Mouse (Mus musculus) monocyte, adult 5-6 weeks (primary cell): ENCODE measurements around the gene Ifnb1. TPM values are rescaled to one million over a fixed set of nuclear protein-coding genes. Genes with fewer than 3 reads are reported as not detected.
A peak's percentile ranks its signal among the peaks of the same experiment; 100 is the strongest.
"Not testable (repeated sequence)": the region's sequence is repeated elsewhere in the genome, so short reads cannot be mapped to it uniquely, and the experiment has no call there.

ENCODE experiments used
- ATAC-seq: fragments of 153-309, 156-312 bp; replicated peaks from 2 replicates; pipeline ENCODE4 v1.8.0; 2017; ENCODE audit warnings: mild to moderate bottlenecking; ENCODE audit not compliant: low TSS enrichment, insufficient number of reproducible peaks, severe bottlenecking, poor library complexity, low FRiP score
- total RNA-seq: library from RNA; stranded (forward); fragments of 200-1000, 200-491, 200-594 nt; gene quantifications from 3 replicates; pipeline ENCODE4 v1.2.3, GENCODE M21; 2017

The Ifnb1 gene
- not detected in 3 replicates for total RNA-seq

DNA sequence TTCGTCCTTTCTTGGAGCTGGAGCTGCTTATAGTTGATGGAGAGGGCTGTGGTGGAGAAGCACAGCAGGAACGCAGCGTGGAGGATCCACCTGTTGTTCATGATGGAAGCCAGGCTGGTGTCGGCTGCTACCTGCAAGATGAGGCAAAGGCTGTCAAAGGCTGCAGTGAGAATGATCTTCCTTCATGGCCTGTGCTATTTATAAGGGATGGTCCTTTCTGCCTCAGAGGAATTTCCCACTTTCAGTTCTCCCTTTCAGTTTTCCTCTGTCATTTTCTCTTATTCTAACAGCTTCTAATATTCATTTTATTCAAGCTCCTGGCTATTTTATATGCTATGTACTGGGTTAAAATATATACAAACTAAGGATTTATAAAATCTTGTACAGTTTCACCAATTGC lies at the start of gene Ifnb1:
Gene Ifnb1, minus strand, starts transcription at position 101 of the 400 bp plus-strand sequence.
- no peak for ATAC-seq

DNA sequence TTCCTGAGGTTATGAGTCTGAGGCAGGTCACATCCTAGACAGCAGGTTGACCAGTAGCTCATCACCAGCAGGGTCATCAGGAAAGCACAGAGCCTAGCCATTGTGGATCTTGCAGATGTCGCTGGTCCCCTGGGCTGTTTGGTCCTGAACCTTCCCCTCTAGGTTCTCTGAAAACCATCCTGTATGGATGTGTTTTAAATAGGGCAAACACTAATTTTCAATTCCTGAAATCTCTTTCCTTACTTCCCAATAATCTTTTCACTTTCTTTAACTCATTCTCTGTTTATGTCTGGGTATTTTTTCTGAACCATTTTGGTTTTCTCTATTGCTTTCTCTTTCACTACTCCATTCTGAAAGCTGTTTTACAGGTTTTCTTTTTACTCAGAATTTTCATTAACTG lies 49.1 kb upstream of the Ifnb1 start, which contains the start of gene Ifna14:
Gene Ifna14, minus strand, starts transcription at position 101 of the 400 bp plus-strand sequence.
- ATAC-seq: no peak

- no peak for ATAC-seq
Measured at GRCm38 (mm10) chr4:88561791-88562190, 39.2 kb upstream of the Ifnb1 start.

DNA sequence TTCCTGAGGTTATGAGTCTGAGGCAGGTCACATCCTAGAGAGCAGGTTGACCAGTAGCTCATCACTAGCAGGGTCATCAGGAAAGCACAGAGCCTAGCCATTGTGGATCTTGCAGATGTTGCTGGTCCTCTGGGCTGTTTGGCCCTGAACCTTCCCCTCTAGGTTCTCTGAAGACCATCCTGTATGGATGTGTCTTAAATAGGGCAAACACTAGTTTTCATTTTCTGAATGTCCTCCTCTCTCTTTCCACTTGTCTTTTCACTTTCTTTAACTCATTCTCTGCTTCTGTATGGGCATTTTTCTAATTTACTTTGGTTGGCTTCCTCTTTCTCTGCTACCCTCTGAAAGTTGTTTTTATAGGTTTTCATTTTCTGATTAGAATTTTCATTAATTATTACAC lies 35.6 kb upstream of the Ifnb1 start, which contains the start of gene Ifna15:
Gene Ifna15, minus strand, starts transcription at position 101 of the 400 bp plus-strand sequence.
- ATAC-seq: not testable (repeated sequence)

DNA sequence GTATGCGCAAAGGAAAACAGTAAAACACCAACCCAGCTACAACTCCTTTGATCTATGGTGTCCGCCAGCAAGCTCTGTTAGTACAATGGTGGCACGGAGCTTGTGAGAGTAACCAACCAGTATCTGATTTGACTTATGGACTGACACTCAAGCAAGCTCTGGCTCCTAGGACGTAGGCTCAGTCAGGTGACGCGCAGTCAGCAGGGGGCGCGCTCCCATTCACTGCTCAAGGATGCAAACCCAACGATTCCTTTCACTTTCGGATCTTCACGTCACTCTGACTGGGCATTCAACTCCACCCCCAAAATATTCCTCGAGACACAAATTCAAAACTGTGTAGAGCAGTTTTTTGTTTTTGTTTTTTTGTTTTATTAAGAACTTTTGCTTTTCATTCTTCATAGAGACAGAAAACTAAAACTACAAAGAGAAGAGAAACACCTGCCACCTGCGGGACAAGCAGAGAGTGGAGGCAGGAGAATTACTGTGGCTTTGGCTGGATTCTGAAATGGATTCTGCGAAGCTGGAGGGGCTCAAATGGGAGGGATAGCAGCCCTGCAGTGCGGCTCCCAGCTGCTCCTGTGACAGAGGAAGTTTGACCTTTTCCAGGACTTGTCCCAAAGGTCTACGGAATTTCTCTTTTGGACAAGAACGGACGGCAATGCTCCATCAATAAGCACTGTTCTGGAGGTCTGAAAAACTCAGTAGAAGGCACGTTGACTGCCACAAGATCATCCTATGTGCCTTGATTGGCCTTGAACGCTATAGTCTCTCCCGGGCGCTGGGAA lies 27.8 kb upstream of the Ifnb1 start:
- peak; percentile 98 for ATAC-seq

- ATAC-seq: no peak
Measured at GRCm38 (mm10) chr4:88547986-88548385, 25.4 kb upstream of the Ifnb1 start.

DNA sequence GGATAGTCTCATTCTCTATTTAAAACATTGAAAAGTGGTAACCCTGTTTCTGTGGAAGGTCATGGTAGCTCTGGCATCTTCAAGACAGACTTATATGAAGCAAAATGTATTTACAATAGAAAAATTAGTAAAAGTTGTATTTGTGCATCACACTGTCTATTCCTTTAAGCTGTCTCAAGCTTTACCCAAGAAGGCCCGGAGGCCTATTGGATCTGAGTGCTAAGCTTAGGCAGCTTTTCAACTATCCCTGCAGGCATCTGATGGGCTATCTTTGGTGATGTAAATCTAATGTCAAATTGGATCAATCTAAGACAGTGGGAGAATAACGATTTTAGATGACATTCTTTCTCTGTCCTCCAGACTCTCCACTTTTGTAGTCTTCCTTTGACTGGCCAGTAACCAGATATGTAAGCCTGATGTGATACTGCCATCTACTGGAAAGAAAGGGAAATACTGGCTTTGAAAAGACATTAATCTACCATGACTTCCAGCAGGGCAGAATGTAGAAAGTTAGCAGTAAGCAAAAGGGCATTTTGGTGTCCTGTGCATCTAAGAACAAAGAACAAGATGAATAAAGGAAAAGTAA lies 21.2 kb upstream of the Ifnb1 start:
- peak; percentile 88 for ATAC-seq

- ATAC-seq: peak; percentile 95
Measured at GRCm38 (mm10) chr4:88537328-88537727, 14.8 kb upstream of the Ifnb1 start.

DNA sequence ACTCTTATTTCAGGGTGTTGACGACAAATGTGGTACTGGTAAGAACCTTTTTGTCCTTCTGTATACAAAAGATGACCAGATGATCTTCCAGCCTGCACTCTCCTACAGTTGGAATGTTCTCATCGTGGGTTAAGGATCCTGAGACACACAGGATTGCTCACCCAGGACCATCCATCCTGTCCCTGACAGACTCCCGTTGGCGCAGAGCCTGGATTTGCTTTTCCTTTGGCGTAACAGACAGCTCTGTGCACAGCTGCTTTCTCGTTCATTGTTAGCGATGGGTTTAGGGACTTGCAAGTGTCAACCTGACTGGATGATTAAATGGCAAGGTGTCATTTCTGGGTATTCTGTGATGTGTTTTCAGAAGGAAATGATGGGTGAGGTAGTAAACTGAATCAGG lies 14.1 kb upstream of the Ifnb1 start:
- ATAC-seq: 0 out of 2 replicates have a peak, but pooled peaks have one; percentile 7

DNA sequence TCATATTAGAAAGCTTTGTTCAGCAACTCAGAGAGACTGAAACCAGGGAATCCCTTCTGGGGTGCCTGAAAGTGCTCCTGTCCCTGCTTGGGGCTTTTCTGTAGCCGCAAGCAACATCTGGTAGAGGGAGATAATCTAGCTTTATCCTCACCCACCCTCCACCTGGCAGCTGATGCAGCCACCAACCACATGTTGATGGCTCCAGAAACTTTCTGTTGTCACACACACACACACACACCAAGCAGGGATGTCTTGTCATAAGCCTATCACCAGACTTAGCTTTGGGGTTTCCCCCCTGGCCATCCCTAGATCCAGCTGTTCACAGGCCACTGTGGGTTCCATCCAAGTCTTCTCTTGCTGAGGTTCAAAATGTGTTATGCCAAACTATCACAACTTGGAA lies 13.2 kb upstream of the Ifnb1 start:
- ATAC-seq: no peak

DNA sequence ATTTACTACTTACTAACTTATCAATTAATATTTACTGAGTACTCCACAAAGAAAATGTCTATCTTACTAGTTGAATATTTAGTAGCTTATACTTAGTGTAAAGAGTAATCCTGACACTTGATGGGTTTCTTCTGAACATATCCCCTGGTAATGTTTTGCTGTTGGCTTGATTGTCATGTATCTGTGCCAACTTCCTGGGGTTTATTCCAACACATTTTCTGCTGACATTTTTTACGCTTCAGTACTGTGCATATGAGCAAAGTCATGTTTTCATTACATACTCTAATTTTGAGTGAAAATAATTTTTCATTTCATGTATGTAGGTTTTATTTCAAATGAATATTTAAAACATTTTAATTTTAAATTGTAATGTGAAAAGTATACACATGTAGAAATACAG lies 12.3 kb upstream of the Ifnb1 start:
- ATAC-seq: no peak

DNA sequence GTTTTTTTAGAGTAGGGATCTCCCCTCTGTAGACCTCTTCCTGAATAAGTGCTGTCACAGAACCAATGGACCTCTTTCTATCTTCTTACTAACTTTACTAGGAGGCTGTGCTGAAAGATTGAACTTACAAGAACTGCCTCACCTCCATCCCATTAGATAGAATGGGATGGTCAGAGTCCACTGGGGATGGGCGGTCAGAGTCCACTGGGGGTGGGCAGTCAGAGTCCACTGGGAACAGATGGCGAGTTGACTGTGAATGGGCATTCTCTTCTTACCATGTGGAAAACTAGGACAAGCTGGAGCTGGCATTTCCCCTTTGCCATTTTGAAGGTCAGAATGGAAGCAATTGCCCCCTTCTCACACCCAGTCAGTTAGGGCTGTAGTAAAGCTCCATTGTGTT lies 10.9 kb upstream of the Ifnb1 start:
- no peak for ATAC-seq

- ATAC-seq: no peak
Measured at GRCm38 (mm10) chr4:88530892-88531291, 8.3 kb upstream of the Ifnb1 start.

DNA sequence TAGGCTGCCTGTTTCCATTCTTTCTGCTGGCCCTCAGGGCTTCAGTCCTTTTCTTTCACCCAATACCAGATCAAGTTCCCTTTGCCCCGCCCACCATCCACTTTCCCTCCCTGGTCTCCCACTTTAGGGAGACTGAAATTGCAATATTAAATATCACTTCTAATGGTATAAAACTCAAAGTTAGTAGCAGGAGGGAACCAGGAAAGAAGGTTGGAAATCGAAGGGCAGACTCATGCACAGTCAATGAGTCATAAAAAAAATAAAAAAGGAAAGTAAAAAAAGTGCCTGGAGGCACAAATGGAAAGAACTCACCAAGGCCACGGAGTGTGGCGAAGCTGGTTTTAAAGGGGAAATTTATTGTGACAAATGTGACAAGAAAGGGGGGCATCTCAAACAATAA lies 7.7 kb upstream of the Ifnb1 start:
- ATAC-seq: no peak

GRCm38 (mm10) chr4:88526379-88527049 lies 3.9 kb upstream of the Ifnb1 start:
- ATAC-seq: no peak

GRCm38 (mm10) chr4:88525393-88525792 lies 2.8 kb upstream of the Ifnb1 start:
- ATAC-seq: no peak

DNA sequence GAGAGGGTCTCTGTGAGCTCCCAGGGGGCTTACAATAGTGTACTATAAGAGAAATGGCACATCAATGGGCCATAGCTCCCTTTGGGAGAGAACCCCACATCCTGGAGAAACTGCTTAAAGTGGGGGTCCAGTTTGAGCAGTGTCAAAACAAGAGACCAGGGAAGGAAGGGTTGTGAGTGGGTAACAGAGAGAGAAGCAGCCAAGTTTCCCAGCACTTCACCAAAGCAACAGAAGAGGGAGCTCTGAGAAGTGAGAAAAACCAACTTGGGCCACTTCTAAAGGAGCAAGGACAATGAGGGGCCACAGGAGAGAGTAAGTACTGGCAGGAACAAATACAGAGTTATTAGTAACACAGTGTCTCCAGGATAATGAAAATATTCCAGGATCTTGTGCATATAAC lies 667 bp upstream of the Ifnb1 start:
- ATAC-seq: no peak

GRCm38 (mm10) chr4:88517957-88518356 lies 4.6 kb downstream of the Ifnb1 start:
- no peak for ATAC-seq

DNA sequence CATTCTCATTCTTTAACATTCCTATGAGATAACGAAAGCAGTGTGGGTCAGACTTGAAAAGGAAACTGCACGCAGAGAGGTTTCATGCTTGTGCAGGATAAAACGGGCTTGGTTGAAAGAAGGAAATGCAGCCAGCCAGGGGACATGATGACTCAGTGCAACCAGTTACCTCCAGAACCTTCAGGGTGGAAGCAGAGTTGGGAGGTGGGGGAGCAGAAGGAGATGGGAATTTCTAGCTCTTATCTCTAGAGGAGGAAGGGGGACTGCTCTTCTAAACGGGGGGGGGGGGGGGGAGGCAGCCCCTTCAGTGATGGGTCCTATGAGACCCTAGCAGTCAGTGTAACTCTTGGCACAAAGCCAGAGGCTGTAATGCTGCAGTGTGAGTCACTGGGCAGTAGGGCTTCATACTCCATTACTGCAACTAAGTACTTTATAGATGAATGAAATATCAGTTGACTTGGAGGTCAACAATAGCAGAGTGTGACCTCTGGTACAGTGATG lies 6.8 kb downstream of the Ifnb1 start:
- ATAC-seq: no peak
